Mouse (Mus musculus) lung, adult 2 months (tissue): ENCODE measurements at regions not wholly inside any gene's neighbourhood (a gene's known extent, or its start where the extent isn't known, plus 50 kb on each side); places are given as distances from the start of the nearest gene placed in this dataset.

Source experiments
- CTCF ChIP-seq: fragments of 200-500 bp; IDR thresholded peaks from 2 replicates; pipeline ENCODE4 v1.5.1; 2011; ENCODE audit warnings: mild to moderate bottlenecking, low read length, control low read depth; ENCODE audit not compliant: insufficient read depth
- POLR2A ChIP-seq: fragments of 200-500 bp; IDR thresholded peaks from 2 replicates; pipeline ENCODE4 v1.6.1; 2011; ENCODE audit warnings: low read depth, mild to moderate bottlenecking, control low read depth, low read length, borderline replicate concordance; ENCODE audit errors: extremely low read depth

GRCm38 (mm10) chr14:86445139-86445538, 695.9 kb downstream of the Diaph3 start:
- no peak for TF ChIP-seq CTCF
- no peak for TF ChIP-seq POLR2A
